Mouse (Mus musculus): ENCODE data around the gene Vmn1r142. TPM values are rescaled to one million over a fixed set of nuclear protein-coding genes. Genes with fewer than 3 reads are reported as not detected.

The Vmn1r142 gene
- not detected in 2 replicates for polyA plus RNA-seq (2012; rRNA removed; ENCODE audit: low replicate concordance)

DNA sequence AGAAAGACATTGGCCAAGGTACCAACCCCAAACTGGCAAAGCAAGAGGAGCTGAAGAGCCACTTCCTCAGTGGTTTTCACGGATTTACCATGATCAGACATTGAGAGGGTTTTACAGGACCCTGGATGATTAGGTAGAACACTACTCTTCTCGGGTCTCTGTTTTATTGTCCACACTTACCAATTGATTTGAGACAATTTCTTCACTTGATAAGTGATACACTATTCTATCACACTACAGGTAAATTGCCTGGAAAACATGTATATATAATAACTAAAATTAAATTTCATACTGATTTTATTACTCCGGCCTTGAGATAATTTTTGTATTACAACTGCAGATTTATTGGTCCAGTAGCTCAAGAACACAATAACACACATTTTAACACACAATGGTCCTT, at the start of gene Vmn1r142:
Gene Vmn1r142 (minus strand): TSS at position 101 of the 400 bp plus-strand sequence.

DNA sequence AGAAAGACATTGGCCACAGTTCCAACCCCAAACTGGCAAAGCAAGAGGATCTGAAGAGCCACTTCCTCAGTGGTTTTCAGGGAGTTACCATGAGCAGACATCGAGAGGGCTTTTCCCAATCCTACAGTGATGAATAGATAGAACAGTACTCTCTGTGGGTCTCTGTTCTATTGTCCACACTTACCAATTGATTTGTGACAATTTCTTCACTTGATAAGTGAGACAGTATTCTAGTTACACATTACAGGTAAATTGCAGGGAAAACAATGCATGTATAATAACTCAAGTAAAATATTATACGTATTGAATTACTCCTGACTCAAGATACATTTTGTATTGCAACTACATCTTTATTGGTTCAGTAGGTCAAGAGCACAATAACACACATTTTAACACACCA, 37.3 kb upstream of the Vmn1r142 start, which contains the start of gene Gm8653:
Gene Gm8653 (minus strand): TSS at position 101 of the 400 bp plus-strand sequence.

DNA sequence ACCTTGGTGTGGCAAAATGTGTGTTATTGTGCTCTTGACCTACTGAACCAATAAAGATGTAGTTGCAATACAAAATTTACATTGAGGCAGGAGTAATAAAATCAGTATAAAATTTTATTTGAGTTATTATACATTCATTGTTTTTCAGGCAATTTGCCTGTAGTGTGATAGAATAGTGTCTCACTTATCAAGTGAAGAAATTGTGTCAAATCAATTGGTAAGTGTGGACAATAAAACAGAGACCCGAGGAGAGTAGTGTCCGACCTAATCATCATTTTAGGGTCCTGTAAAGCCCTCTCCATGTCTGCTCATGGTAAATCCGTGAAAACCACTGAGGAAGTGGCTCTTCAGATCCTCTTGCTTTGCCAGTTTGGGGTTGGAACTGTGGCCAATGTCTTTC, 25.2 kb upstream of the Vmn1r142 start, which contains the start of gene Vmn1r143:
Gene Vmn1r143 (plus strand): TSS at position 301 of the 400 bp plus-strand sequence.

DNA sequence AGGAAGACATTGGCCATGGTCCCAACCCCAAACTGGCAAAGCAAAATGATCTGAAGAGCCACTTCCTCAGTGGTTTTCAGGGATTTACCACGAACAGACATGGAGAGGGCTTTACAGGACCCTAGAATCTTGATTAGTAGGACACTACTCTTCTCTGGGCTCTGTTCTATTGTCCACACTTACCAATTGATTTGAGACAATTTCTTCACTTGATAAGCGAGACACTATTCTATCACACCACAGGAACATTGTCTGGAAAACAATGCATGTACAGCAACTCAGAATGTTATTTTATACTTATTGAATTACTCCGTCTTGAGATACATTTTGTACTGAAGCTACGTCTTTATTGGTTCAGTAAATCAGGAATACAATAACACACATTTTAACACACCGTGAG, 29.2 kb downstream of the Vmn1r142 start, which contains the start of gene Gm10666:
Gene Gm10666 (minus strand): TSS at position 101 of the 400 bp plus-strand sequence.

DNA sequence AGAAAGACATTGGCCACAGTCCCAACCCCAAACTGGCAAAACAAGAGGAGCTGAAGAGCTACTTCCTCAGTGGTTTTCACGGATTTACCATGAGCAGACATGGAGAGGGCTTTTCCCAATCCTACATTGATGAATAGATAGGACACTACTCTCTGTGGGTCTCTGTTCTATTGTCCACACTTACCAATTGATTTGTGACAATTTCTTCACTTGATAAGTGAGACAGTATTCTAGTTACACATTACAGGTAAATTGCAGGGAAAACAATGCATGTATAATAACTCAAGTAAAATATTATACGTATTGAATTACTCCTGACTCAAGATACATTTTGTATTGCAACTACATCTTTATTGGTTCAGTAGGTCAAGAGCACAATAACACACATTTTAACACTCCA, 45.7 kb downstream of the Vmn1r142 start, which contains the start of gene Gm16451:
Gene Gm16451 (minus strand): TSS at position 101 of the 400 bp plus-strand sequence.

Other genes with a start within 250 kb of the Vmn1r142 start
- gene Gm5891, start 242.7 kb downstream of the Vmn1r142 start, polyA plus RNA-seq (2012; rRNA removed; ENCODE audit: low replicate concordance): not detected in 2 replicates
- gene Vmn1r137, start 169.4 kb downstream of the Vmn1r142 start, polyA plus RNA-seq (2012; rRNA removed; ENCODE audit: low replicate concordance): not detected in 2 replicates
- not detected in 2 replicates for gene Vmn1r138, start 135.1 kb downstream of the Vmn1r142 start, polyA plus RNA-seq (2012; rRNA removed; ENCODE audit: low replicate concordance)
- gene Gm6176, start 107.7 kb downstream of the Vmn1r142 start, polyA plus RNA-seq (2012; rRNA removed; ENCODE audit: low replicate concordance): not detected in 2 replicates
- not detected in 2 replicates for gene Vmn1r139, start 95.0 kb downstream of the Vmn1r142 start, polyA plus RNA-seq (2012; rRNA removed; ENCODE audit: low replicate concordance)
- gene Gm16451, start 45.8 kb downstream of the Vmn1r142 start, polyA plus RNA-seq (2012; rRNA removed; ENCODE audit: low replicate concordance): not detected in 2 replicates
- not detected in 2 replicates for gene Gm10666, start 29.3 kb downstream of the Vmn1r142 start, polyA plus RNA-seq (2012; rRNA removed; ENCODE audit: low replicate concordance)
- not detected in 2 replicates for gene Vmn1r143, start 25.3 kb upstream of the Vmn1r142 start, polyA plus RNA-seq (2012; rRNA removed; ENCODE audit: low replicate concordance)
- not detected in 2 replicates for gene Gm8653, start 37.2 kb upstream of the Vmn1r142 start, polyA plus RNA-seq (2012; rRNA removed; ENCODE audit: low replicate concordance)
- not detected in 2 replicates for gene Gm8453, start 65.4 kb upstream of the Vmn1r142 start, polyA plus RNA-seq (2012; rRNA removed; ENCODE audit: low replicate concordance)
- gene Gm4187, start 165.7 kb upstream of the Vmn1r142 start, polyA plus RNA-seq (2012; rRNA removed; ENCODE audit: low replicate concordance): not detected in 2 replicates
- gene Gm8660, start 207.0 kb upstream of the Vmn1r142 start, polyA plus RNA-seq (2012; rRNA removed; ENCODE audit: low replicate concordance): not detected in 2 replicates
- not detected in 2 replicates for gene Vmn1r148, start 249.5 kb upstream of the Vmn1r142 start, polyA plus RNA-seq (2012; rRNA removed; ENCODE audit: low replicate concordance)

Data from duodenum, adult 2 months (tissue).